Mouse (Mus musculus) CH12.LX (cell line): ENCODE results near the gene Gpatch2. TPM values are rescaled to one million over a fixed set of nuclear protein-coding genes. Genes with fewer than 3 reads are reported as not detected.

ENCODE experiments used
- DNase-seq: peaks from one replicate; pipeline ENCODE4 v3.0.0-alpha.2; 2013; ENCODE audit errors: extremely low read depth
- H3K27ac ChIP-seq: 2 replicates; pipeline ENCODE4 v1.5.1; 2012; ENCODE audit warnings: low read depth, mild to moderate bottlenecking, control low read depth, moderate library complexity; ENCODE audit not compliant: insufficient read depth
- H3K27me3 ChIP-seq: replicated peaks from 2 replicates; pipeline ENCODE3; 2012; ENCODE audit warnings: inconsistent platforms
- H3K36me3 ChIP-seq, 2 experiments: replicated peaks in 1 of 2; 2 replicates each; pipeline versions ENCODE3 to v1.6.1; 2012; ENCODE audit warnings: inconsistent platforms in 1 of 2, low read length in 1 of 2, mild to moderate bottlenecking in 1 of 2, mixed read lengths in 1 of 2, moderate library complexity in 1 of 2; ENCODE audit not compliant: control insufficient read depth in 1 of 2, insufficient read depth in 1 of 2
- H3K4me1 ChIP-seq, 2 experiments: 2 replicates each; pipeline ENCODE4 v1.6.1; 2012; ENCODE audit warnings: inconsistent platforms in 1 of 2, moderate library complexity in 1 of 2; ENCODE audit not compliant: insufficient read depth in 2 of 2, control insufficient read depth in 1 of 2
- H3K4me2 ChIP-seq: 2 replicates; pipeline ENCODE4 v1.6.1; 2012; ENCODE audit warnings: low read depth, mild to moderate bottlenecking, control low read depth; ENCODE audit not compliant: poor library complexity, insufficient read depth, severe bottlenecking
- H3K4me3 ChIP-seq, 3 experiments: fragments of 150-350 bp in 1 of 3; sonication (generic) in 1 of 3; replicated peaks in 1 of 3; 2 replicates each; pipeline versions ENCODE3 to v1.5.1; 2011 to 2012; ENCODE audit warnings: low read depth in 2 of 3, low read length in 2 of 3, mild to moderate bottlenecking in 2 of 3, moderate library complexity in 2 of 3, control low read depth in 1 of 3, improper control_type of control experiment in 1 of 3, inconsistent platforms in 1 of 3, mixed read lengths in 1 of 3; ENCODE audit not compliant: poor library complexity in 1 of 3
- H3K79me2 ChIP-seq: replicated peaks from 2 replicates; pipeline ENCODE4 v1.6.1; 2012; ENCODE audit warnings: mild to moderate bottlenecking, moderate library complexity; ENCODE audit not compliant: control insufficient read depth, poor library complexity, insufficient read depth, severe bottlenecking; ENCODE audit errors: extremely low read depth
- H3K9ac ChIP-seq: 2 replicates; pipeline ENCODE4 v1.6.1; 2012; ENCODE audit warnings: low read depth, mild to moderate bottlenecking, control low read depth, moderate library complexity; ENCODE audit not compliant: insufficient read depth
- H3K9me3 ChIP-seq: replicated peaks from 2 replicates; pipeline ENCODE3; 2012; ENCODE audit warnings: low read length, inconsistent platforms, mixed read lengths
- BHLHE40 ChIP-seq: IDR thresholded peaks from 2 replicates; pipeline ENCODE4 v1.6.1; 2011; ENCODE audit warnings: mild to moderate bottlenecking, low read depth, low read length, improper control_type of control experiment
- CHD1 ChIP-seq: IDR thresholded peaks from 2 replicates; pipeline ENCODE4 v1.6.1; 2012; ENCODE audit warnings: low read depth, low read length, improper control_type of control experiment, inconsistent platforms
- CHD2 ChIP-seq: IDR thresholded peaks from 2 replicates; pipeline ENCODE4 v1.6.1; 2011; ENCODE audit warnings: low read length, improper control_type of control experiment
- CTCF ChIP-seq, 2 experiments: IDR thresholded peaks in 1 of 2; conservative IDR thresholded peaks in 1 of 2; 2 replicates each; pipeline ENCODE4 v1.5.1; 2011 to 2012; ENCODE audit warnings: low read depth in 2 of 2, low read length in 2 of 2, improper control_type of control experiment in 1 of 2, inconsistent platforms in 1 of 2, mild to moderate bottlenecking in 1 of 2, moderate library complexity in 1 of 2
- E2F4 ChIP-seq: IDR thresholded peaks from 2 replicates; pipeline ENCODE4 v1.6.1; 2011; ENCODE audit warnings: low read depth, low read length, improper control_type of control experiment; ENCODE audit not compliant: insufficient replicate concordance
- ELF1 ChIP-seq: IDR thresholded peaks from 2 replicates; pipeline ENCODE4 v1.6.1; 2014; ENCODE audit warnings: low read depth, mild to moderate bottlenecking, inconsistent platforms, low read length, improper control_type of control experiment
- EP300 ChIP-seq: IDR thresholded peaks from 2 replicates; pipeline ENCODE4 v1.6.1; 2011; ENCODE audit warnings: low read length, improper control_type of control experiment
- GABPA ChIP-seq: IDR thresholded peaks from 2 replicates; pipeline ENCODE4 v1.6.1; 2012; ENCODE audit warnings: low read depth, low read length, improper control_type of control experiment, inconsistent platforms; ENCODE audit not compliant: insufficient replicate concordance
- HCFC1 ChIP-seq: IDR thresholded peaks from 2 replicates; pipeline ENCODE4 v1.6.1; 2012; ENCODE audit warnings: low read depth, mild to moderate bottlenecking, inconsistent platforms, low read length, improper control_type of control experiment
- IRF4 ChIP-seq: IDR thresholded peaks from 2 replicates; pipeline ENCODE4 v1.6.1; 2014; ENCODE audit warnings: low read depth, mild to moderate bottlenecking, inconsistent platforms, low read length, improper control_type of control experiment
- MAFK ChIP-seq: IDR thresholded peaks from 2 replicates; pipeline ENCODE4 v1.6.1; 2011; ENCODE audit warnings: low read length, improper control_type of control experiment; ENCODE audit not compliant: insufficient replicate concordance
- MAZ ChIP-seq: IDR thresholded peaks from 2 replicates; pipeline ENCODE4 v1.6.1; 2012; ENCODE audit warnings: low read depth, mild to moderate bottlenecking, inconsistent platforms, low read length, improper control_type of control experiment, moderate library complexity
- MEF2A ChIP-seq: IDR thresholded peaks from 2 replicates; pipeline ENCODE4 v1.6.1; 2014; ENCODE audit warnings: low read depth, mild to moderate bottlenecking, inconsistent platforms, low read length, improper control_type of control experiment, borderline replicate concordance
- MYC ChIP-seq: IDR thresholded peaks from 2 replicates; pipeline ENCODE4 v1.6.1; 2011; ENCODE audit warnings: low read depth, mild to moderate bottlenecking, improper control_type of control experiment, low read length
- NELFE ChIP-seq: IDR thresholded peaks from 2 replicates; pipeline ENCODE4 v1.6.1; 2011; ENCODE audit warnings: low read depth, low read length, improper control_type of control experiment
- POLR2AphosphoS2 ChIP-seq: IDR thresholded peaks from 2 replicates; pipeline ENCODE4 v1.6.1; 2011; ENCODE audit warnings: low read depth, low read length, improper control_type of control experiment
- RAD21 ChIP-seq: IDR thresholded peaks from 2 replicates; pipeline ENCODE4 v1.6.1; 2011; ENCODE audit warnings: low read depth, mild to moderate bottlenecking, low read length, improper control_type of control experiment, moderate library complexity
- RCOR1 ChIP-seq: conservative IDR thresholded peaks from 2 replicates; pipeline ENCODE4 v1.6.1; 2012; ENCODE audit warnings: low read depth, mild to moderate bottlenecking, inconsistent platforms, low read length, improper control_type of control experiment
- SMC3 ChIP-seq: IDR thresholded peaks from 2 replicates; pipeline ENCODE4 v1.6.1; 2011; ENCODE audit warnings: low read depth, low read length, improper control_type of control experiment
- USF1 ChIP-seq: IDR thresholded peaks from 2 replicates; pipeline ENCODE4 v1.6.1; 2014; ENCODE audit warnings: low read depth, mild to moderate bottlenecking, inconsistent platforms, low read length, improper control_type of control experiment
- ZC3H11A ChIP-seq: IDR thresholded peaks from 2 replicates; pipeline ENCODE4 v1.6.1; 2012; ENCODE audit warnings: low read depth, mild to moderate bottlenecking, inconsistent platforms, low read length, improper control_type of control experiment
- dilution Hi-C: fragments of 300-500 bp; cut with MboI; formaldehyde crosslinking; loops from 2 replicates; pipeline ENCODE4 v1.14.3; 2020; ENCODE audit warnings: low sequenced_read_pairs; ENCODE audit not compliant: extremely low pct_unique_long_range_greater_than_20kb, extremely low pct_ligation_motif_present
- in situ Hi-C: fragments of 300-500 bp; cut with MboI; formaldehyde crosslinking; loops from 3 replicates; pipeline ENCODE4 v1.14.3; 2019; ENCODE audit warnings: low sequenced_read_pairs, low pct_ligation_motif_present, low pct_unique_long_range_greater_than_20kb, mixed read lengths
- polyA plus RNA-seq: library from polyadenylated mRNA; unstranded; fragments of >175 nt; gene quantifications from 2 replicates; pipeline ENCODE4 v1.2.1, GENCODE M21; 2012; ENCODE audit warnings: low read depth; ENCODE audit not compliant: insufficient read length
- total RNA-seq, 2 experiments: library from RNA; depleted of rRNA; stranded (reverse); fragments of 300-350 nt in 1 of 2; fragments of >200 nt in 1 of 2; gene quantifications; 2 replicates each; pipeline ENCODE4 v1.2.3; 2012 to 2014

Gpatch2 gene
- total and polyA plus RNA-seq, 3 experiments = 14.1 to 17.0 (median 15.4) TPM

GRCm38 (mm10) chr1:187360240-187360639 lies 144.9 kb downstream of the Gpatch2 start:
- Histone ChIP-seq H3K79me2 (no peaks in the 10 kb centered on the region), H3K27ac (no peak overlapping the region), H3K4me3 (no peak overlapping the region), H3K9ac (no peak overlapping the region), H3K36me3 (no peaks in the 10 kb centered on the region), H3K9me3 (no peaks in the 10 kb centered on the region), H3K4me1 (no peaks in the 10 kb centered on the region), H3K4me2 (no peak overlapping the region), H3K27me3 (no peaks in the 10 kb centered on the region)
- TF ChIP-seq CHD1 (no peak), CTCF (conservative IDR thresholded peaks at IDR 0.05 in 1 of 2, IDR thresholded peaks at IDR 0.05 in 1 of 2; ENCODE audit: low read depth in 2 of 2, low read length in 2 of 2) (peak in 1 of 2 experiments; percentile 36; a peak in 2 of 4 replicates), SMC3 (peak; percentile 17), MAZ (no peak), RAD21 (peak; percentile 22)
- dilution Hi-C loops (no loop called here), in situ Hi-C loops (no loop called here)
- DNase-seq = no peak

DNA sequence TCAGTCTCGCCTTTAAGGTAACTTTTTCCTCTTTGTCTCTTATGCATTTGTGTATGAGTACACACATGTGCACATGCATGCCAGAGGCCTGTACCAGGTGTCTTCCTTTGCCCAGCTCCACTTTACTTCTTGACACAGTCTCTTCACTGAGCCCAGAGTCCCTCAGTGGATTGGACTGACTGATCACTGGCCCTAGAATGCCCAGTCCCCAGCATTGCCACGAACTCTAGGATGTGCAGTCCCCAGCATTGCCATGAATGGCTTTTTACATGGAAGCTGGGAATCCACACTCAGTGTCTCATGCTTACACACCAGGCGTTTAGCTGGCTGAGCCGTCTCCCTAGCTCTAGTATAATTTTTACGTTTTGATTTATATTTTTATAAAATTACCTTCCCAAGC lies 147.2 kb downstream of the Gpatch2 start:
- peaks cover 0 to 2% of the 10 kb centered on the region in 2 experiments; a peak in 1 of 4 replicates for H3K4me1 ChIP-seq
- dilution Hi-C loops (no loop called here), in situ Hi-C loops (no loop called here)
- no peak overlapping the region for H3K4me3 ChIP-seq
- TF ChIP-seq ELF1 (no peak), ZC3H11A (no peak), CHD2 (no peak), BHLHE40 (no peak), CHD1 (no peak), MEF2A (no peak), POLR2AphosphoS2 (no peak), SMC3 (no peak), MAFK (no peak), E2F4 (no peak), NELFE (no peak)
- no peak overlapping the region for H3K4me2 ChIP-seq
- no peak overlapping the region for H3K27ac ChIP-seq
- no peak for DNase-seq
- no peak overlapping the region for H3K9ac ChIP-seq
- no peaks in the 10 kb centered on the region for H3K79me2 ChIP-seq
- H3K27me3 ChIP-seq = no peaks in the 10 kb centered on the region
- no peaks in the 10 kb centered on the region for H3K36me3 ChIP-seq
- no peaks in the 10 kb centered on the region for H3K9me3 ChIP-seq

- no peak for TF ChIP-seq MAFK
- no peak for TF ChIP-seq SMC3
- no peak for TF ChIP-seq HCFC1
- TF ChIP-seq EP300 = no peak
- no peak for TF ChIP-seq MAZ
- no peak for TF ChIP-seq USF1
- no peak for TF ChIP-seq ZC3H11A
- no peak for TF ChIP-seq RCOR1
- no peak for TF ChIP-seq GABPA
- TF ChIP-seq MYC = no peak
- no peak for TF ChIP-seq IRF4
- TF ChIP-seq BHLHE40 = no peak
- Histone ChIP-seq H3K79me2 (no peaks in the 10 kb centered on the region), H3K27ac (no peak overlapping the region), H3K27me3 (no peaks in the 10 kb centered on the region), H3K4me1 (peaks cover 0 to 2% of the 10 kb centered on the region in 2 experiments; a peak in 1 of 4 replicates), H3K4me2 (no peak overlapping the region), H3K9ac (no peak overlapping the region), H3K36me3 (no peaks in the 10 kb centered on the region), H3K4me3 (no peak overlapping the region), H3K9me3 (no peaks in the 10 kb centered on the region)
- in situ Hi-C loops (no loop called here), dilution Hi-C loops (no loop called here)
- DNase-seq = no peak
Observed at GRCm38 (mm10) chr1:187365424-187365823, 150.1 kb downstream of the Gpatch2 start.
